Mouse (Mus musculus): Measurements from ENCODE around the gene Eif4h. TPM values are rescaled to one million over a fixed set of nuclear protein-coding genes. Genes with fewer than 3 reads are reported as not detected.

The Eif4h gene
- polyA plus RNA-seq, 1 experiment from 2014 or later: 343 TPM

DNA sequence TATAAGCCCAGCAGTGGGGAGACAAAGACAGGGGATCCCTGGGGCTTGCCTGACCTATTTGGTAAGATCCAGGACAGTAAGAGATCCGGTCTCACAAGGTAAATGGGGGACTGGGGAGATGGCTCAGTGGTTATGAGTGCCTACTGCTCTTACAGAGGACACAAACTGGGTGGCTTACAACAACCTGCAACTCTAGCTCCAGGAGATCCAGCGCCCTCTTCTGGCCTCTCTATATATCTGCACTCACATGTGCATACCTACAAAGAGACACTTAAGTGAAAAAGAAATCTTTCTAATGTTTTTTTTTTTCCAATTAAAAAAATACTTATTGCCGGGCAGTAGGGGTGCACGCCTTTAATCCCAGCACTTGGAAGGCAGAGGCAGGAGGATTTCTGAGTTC lies 7.2 kb upstream of the Eif4h start:
- Histone ChIP-seq H3K36me3 (replicated peaks) (no peaks in the 10 kb centered on the region), H3K9me3 (no peaks in the 10 kb centered on the region), H3K9ac (no peak overlapping the region), H3K27me3 (replicated peaks) (no peaks in the 10 kb centered on the region), H3K4me3 (no peak overlapping the region), H3K4me2 (no peak overlapping the region), H3K27ac (no peak overlapping the region), H3K4me1 (no peaks in the 10 kb centered on the region)
- ATAC-seq (replicated peaks): no peak
- WGBS: 76% methylated on average over 4 of the region's 4 CpGs

DNA sequence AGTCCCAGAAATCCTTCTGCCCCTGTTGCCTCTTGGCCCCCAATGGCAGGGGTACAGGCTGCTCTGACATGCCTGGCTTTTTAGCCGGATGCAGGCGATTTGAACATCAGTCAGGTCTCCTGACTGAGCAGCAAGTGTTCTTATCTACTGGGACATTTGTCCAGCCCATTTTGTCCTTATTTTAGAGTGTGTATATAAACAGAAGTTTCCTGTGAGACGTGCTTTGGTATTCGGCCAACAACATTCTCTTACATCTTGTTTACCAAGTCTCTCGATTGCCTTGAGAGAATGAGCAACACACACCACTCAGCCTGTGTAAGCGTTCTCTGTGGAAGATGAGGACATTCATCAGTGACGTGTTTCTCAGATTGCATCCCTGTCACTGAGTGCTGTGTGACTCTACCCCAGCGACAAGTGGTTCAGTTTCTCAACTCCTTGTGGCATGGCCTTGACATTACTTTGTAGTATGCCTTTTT lies 5.4 kb upstream of the Eif4h start:
- Histone ChIP-seq H3K27me3 (replicated peaks) (no peaks in the 10 kb centered on the region), H3K9me3 (no peaks in the 10 kb centered on the region), H3K36me3 (replicated peaks) (no peaks in the 10 kb centered on the region), H3K4me2 (no peak overlapping the region), H3K9ac (no peak overlapping the region), H3K4me3 (no peak overlapping the region), H3K4me1 (0 out of 2 replicates have a peak, but pooled peaks cover 2% of the 10 kb centered on the region), H3K27ac (no peak overlapping the region)
- no peak for ATAC-seq (replicated peaks)
- WGBS: 79% methylated on average over 8 of the region's 8 CpGs

DNA sequence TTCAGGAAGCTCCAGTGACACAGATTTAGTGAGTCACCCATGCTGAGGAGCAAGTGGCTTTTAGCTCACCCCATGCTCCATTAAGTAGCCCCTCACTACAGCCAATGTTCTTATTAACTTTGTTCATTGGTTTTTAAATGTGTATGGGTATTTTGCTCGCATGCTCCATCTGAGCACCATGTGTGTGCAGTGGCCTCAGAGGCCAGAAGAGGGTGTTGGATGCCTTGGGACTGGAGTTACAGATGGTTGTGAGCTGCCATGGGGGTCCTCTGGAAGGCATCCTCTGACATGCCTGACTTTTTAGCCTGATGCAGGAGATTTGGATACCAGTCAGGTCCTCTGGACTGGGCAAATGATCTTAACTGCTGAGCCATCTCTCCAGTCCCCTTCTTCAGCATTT lies 4.8 kb upstream of the Eif4h start:
- Histone ChIP-seq H3K9ac (no peak overlapping the region), H3K36me3 (replicated peaks) (no peaks in the 10 kb centered on the region), H3K4me1 (0 out of 2 replicates have a peak, but pooled peaks cover 3% of the 10 kb centered on the region), H3K9me3 (no peaks in the 10 kb centered on the region), H3K27ac (no peak overlapping the region), H3K4me2 (no peak overlapping the region), H3K27me3 (replicated peaks) (no peaks in the 10 kb centered on the region), H3K4me3 (no peak overlapping the region)
- ATAC-seq (replicated peaks): no peak
- 79% methylated on average over 1 of the region's 1 CpGs for WGBS

DNA sequence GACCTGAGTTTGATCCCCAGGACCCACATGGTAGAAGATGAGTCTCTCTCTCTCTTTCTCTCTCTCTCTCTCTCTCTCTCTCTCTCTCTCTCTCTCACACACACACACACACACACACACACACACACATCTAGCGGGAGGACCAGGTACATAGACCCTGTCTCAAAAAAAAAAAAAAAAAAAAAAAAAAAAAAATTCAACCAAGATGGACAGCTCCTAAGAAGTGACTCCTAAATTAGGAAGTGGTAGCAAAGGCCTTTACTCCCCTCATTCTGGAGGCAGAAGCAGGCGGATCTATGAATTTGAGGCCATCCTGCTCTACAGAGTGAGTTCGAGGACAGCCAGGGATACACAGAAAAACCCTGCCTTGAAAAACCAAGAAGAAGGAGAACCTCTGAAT lies 1.1 kb upstream of the Eif4h start:
- Histone ChIP-seq H3K36me3 (replicated peaks) (no peaks in the 10 kb centered on the region), H3K4me2 (no peak overlapping the region), H3K4me3 (no peak overlapping the region), H3K27me3 (replicated peaks) (no peaks in the 10 kb centered on the region), H3K9ac (no peak overlapping the region), H3K9me3 (no peaks in the 10 kb centered on the region), H3K4me1 (peaks cover 13% of the 10 kb centered on the region), H3K27ac (no peak overlapping the region)
- WGBS: 91% methylated on average over 3 of the region's 3 CpGs
- ATAC-seq (replicated peaks): no peak

DNA sequence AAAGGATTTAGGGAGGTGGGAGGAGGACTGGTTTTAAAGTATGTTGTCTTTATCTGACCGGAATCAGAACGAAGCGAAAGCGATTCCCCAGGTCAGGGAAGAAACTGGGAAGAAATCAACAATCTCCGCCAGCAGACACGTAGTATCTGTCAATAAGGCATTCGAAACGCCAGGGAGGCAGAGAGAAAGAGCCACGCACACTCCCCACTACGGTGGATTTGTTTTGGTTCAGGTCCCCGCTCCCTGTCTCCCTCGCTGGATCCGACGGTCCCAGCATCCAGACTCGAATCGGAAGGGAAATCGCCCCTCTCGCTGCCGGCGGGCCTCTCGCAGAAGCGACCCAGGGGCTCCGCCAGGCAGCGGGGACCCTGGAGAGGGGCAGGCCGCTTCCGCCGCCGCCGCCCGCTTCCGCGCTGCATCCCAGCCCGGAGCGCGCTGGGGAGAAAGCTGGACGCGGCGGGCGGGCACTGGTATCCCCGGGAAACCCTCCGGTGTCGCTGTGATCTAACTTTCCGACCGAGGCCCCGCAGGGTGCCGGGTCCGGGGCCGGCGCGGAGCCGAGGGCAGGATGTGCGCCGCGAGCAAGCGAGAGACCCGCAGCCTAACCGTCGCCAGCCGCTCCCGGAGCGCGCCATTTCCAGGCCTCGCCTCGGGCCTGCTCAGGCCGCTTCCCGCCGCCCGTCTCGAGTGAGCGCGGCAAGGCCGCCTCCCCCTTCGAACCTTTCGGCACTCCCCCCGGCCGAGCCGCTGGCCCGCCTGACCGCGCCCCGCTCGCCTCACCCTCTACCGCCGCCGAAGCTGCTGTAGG lies 625 bp downstream of the Eif4h start:
- WGBS: under 1% methylated on average over 75 of the region's 85 CpGs
- Histone ChIP-seq H3K36me3 (replicated peaks) (no peaks in the 10 kb centered on the region), H3K4me2 (peak overlapping the region; percentile 60), H3K4me3 (peak overlapping the region; percentile 96), H3K27me3 (replicated peaks) (no peaks in the 10 kb centered on the region), H3K9me3 (no peaks in the 10 kb centered on the region), H3K4me1 (peaks cover 13% of the 10 kb centered on the region), H3K9ac (peak overlapping the region; percentile 99), H3K27ac (peak overlapping the region; percentile 95)
- ATAC-seq (replicated peaks): peak; percentile 86

DNA sequence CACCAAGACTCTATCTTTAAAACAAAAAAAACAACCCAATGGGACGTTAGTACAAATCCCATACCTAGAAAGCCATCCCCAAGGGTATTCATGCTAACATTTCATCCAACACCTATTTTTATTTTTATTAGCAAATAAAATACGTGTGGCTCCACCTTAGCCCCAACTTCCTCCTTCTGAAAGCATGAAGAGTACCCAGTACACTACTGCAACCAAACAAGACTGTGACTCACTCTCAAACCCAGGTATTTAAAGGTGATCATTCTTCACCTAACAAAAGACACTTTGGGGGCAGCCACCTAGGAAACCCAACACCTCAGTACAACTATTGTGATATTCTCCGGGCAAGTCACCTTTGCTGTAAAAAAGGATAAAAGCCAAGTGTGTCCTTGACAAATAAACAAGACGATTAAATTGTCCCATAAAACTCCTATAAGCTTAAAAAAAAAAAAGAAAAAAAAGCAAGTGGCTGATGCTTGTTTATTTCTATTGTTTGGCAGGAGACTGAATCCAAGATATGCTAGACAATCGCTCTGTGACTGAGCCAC lies 1.4 kb downstream of the Eif4h start:
- H3K4me3 ChIP-seq: peak overlapping the region; percentile 96
- H3K36me3 ChIP-seq (replicated peaks): no peaks in the 10 kb centered on the region
- no peaks in the 10 kb centered on the region for H3K27me3 ChIP-seq (replicated peaks)
- no peaks in the 10 kb centered on the region for H3K9me3 ChIP-seq
- H3K4me2 ChIP-seq: peak overlapping the region; percentile 60
- peak overlapping the region; percentile 99 for H3K9ac ChIP-seq
- 33% methylated on average over 5 of the region's 5 CpGs for WGBS
- ATAC-seq (replicated peaks): no peak
- peaks cover 18% of the 10 kb centered on the region for H3K4me1 ChIP-seq
- peak overlapping the region; percentile 95; the same call in 1 of the 2 replicates for H3K27ac ChIP-seq

DNA sequence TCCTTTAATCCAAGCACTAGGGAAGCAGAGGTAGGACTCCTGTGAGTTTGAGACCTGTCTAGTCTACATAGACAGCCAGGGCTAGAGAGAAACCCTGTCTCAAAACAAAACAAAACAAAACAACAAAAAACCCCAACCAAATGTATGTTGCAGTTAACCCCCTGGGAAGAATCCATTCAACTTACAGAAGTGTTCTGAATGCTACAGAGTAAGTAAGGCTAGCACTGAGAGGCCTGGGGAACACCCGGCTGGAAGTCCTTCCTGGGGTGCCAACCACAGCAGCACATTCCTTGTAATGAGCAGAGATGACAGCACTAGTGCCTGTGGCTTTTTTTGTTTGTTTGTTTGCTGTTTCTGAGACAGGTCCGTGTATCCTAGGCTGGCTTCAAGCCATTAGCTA lies 6.4 kb downstream of the Eif4h start:
- H3K4me1 ChIP-seq: peaks cover 13% of the 10 kb centered on the region
- WGBS: 71% methylated on average over 2 of the region's 2 CpGs
- H3K9me3 ChIP-seq: no peaks in the 10 kb centered on the region
- no peak overlapping the region for H3K27ac ChIP-seq
- no peak overlapping the region for H3K4me2 ChIP-seq
- H3K4me3 ChIP-seq: no peak overlapping the region
- no peaks in the 10 kb centered on the region; the same call in 1 of the 2 replicates for H3K36me3 ChIP-seq (replicated peaks)
- H3K27me3 ChIP-seq (replicated peaks): no peaks in the 10 kb centered on the region
- no peak overlapping the region for H3K9ac ChIP-seq
- no peak for ATAC-seq (replicated peaks)

DNA sequence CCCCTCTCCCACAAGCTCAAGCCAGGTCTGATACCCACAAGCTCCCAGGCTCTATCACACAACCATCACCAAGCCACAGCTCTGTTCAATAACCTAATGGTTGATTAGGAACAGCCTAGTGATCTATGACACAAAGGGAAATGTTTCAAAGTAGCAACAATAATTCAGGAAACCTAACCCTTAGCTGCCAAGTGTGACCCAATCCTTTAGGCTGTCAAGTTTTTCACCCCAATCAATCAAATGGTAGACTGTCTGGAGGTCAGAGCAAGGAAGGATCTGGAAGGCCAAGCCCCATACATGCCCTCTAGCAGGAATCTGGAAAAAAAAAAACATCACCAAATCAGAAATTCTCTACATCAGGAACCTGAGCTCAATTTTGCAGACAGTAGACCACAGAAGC lies 8.5 kb downstream of the Eif4h start:
- Histone ChIP-seq H3K36me3 (replicated peaks) (peaks cover 13% of the 10 kb centered on the region), H3K4me3 (no peak overlapping the region), H3K27me3 (replicated peaks) (no peaks in the 10 kb centered on the region), H3K9me3 (no peaks in the 10 kb centered on the region), H3K4me2 (no peak overlapping the region), H3K9ac (no peak overlapping the region), H3K27ac (no peak overlapping the region), H3K4me1 (peaks cover 7% of the 10 kb centered on the region)
- ATAC-seq (replicated peaks): no peak

DNA sequence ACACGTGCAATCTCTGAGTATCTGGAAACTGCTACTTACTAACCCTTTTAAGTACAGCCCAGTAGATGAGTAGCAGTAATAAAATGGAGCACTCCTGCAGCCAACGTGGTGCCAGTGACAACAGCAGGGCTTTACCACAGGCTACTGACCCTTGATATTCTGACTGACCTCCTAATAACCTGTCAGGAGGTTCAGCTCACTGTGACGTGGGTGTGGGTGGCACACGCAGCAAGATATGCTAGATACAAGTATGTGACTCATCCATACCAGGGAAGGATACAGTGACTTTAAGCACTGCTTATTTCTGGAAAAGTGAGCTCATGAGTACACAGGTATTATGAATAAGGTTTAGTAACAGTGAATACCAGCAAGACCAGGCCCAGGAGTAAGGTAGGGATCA lies 9.8 kb downstream of the Eif4h start:
- Histone ChIP-seq H3K27ac (no peak overlapping the region), H3K4me2 (no peak overlapping the region), H3K27me3 (replicated peaks) (no peaks in the 10 kb centered on the region), H3K9me3 (no peaks in the 10 kb centered on the region), H3K36me3 (replicated peaks) (peaks cover 27% of the 10 kb centered on the region), H3K9ac (no peak overlapping the region), H3K4me3 (no peak overlapping the region), H3K4me1 (peaks cover 7% of the 10 kb centered on the region)
- ATAC-seq (replicated peaks): no peak
- 86% methylated on average over 4 of the region's 4 CpGs for WGBS

DNA sequence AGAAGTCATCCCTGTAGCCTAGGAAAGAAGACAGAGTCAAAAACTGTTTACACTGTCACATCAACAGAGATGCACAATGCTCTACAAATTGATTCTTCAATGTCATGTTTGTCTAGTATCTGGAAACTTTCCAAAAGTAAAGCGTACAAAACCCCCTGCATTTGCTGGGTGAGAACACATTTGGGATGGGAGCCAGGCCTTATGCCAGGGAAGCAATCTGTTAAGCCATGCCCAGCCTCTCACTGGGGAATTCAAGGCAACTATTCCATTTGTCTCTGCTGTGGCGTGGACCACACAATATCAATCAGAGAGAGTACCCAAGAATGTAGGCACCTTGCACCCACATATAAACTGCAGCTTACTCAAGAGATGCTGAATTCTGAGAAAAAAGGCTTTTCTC lies 17.2 kb downstream of the Eif4h start:
- H3K9me3 ChIP-seq: no peaks in the 10 kb centered on the region
- H3K4me2 ChIP-seq: no peak overlapping the region
- WGBS: 69% methylated on average over 2 of the region's 2 CpGs
- H3K27ac ChIP-seq: no peak overlapping the region
- ATAC-seq (replicated peaks): no peak
- H3K9ac ChIP-seq: no peak overlapping the region
- no peaks in the 10 kb centered on the region for H3K4me1 ChIP-seq
- no peaks in the 10 kb centered on the region for H3K27me3 ChIP-seq (replicated peaks)
- H3K4me3 ChIP-seq: no peak overlapping the region
- peaks cover 78% of the 10 kb centered on the region for H3K36me3 ChIP-seq (replicated peaks)

DNA sequence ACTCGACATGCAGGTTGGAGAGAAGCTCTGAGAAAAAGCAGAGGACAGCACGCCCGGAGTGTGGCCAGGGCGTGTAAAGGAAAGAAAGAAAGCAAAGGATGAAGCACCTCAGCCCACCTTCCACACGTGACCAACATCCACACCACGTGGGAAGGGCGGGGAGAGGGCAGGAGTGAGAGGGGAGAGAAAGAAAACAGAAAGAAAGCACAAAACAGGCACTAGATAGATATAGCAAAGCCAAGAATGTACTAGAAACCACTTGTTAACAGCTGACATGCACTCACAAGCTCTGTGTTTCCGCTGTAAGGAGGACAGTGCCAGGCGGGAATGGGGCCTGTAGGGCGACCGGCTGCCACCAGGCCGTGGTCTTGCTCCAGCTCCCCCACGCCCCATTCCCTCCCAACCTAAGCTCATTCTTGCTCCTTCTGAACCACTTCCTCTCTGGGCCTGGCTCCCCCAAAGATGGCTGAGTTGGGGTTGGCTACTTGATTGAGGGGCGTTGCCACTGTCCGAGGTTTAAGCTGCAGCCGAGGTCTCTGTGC lies 18.1 kb downstream of the Eif4h start:
- Histone ChIP-seq H3K4me3 (no peak overlapping the region), H3K27me3 (replicated peaks) (no peaks in the 10 kb centered on the region), H3K36me3 (replicated peaks) (peaks cover 71% of the 10 kb centered on the region), H3K4me2 (no peak overlapping the region), H3K4me1 (no peaks in the 10 kb centered on the region), H3K9me3 (no peaks in the 10 kb centered on the region), H3K9ac (no peak overlapping the region), H3K27ac (no peak overlapping the region)
- ATAC-seq (replicated peaks): no peak
- WGBS: 90% methylated on average over 16 of the region's 16 CpGs

DNA sequence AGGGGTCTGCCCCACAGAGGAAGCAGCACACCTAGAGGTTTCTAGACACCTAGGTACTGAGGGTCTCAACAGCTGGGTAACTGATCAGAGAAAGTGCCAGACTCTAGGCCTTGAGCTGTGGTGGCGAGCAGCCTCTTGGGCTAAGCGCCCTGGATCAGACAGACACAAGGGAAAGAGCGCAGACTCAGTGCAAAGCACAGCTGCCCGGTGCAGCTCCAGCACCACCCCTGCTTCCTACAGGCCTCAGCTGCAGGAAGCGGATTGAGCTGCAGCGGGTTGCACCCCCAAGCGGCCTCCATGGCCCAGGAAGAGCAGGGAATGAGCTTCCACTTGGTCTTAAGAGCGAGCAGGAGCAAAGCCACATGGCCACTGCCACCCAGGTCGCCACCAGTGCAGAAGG lies 18.8 kb downstream of the Eif4h start:
- Histone ChIP-seq H3K36me3 (replicated peaks) (peaks cover 64% of the 10 kb centered on the region), H3K4me3 (no peak overlapping the region), H3K4me2 (no peak overlapping the region), H3K27me3 (replicated peaks) (no peaks in the 10 kb centered on the region), H3K4me1 (no peaks in the 10 kb centered on the region), H3K9ac (no peak overlapping the region), H3K9me3 (no peaks in the 10 kb centered on the region), H3K27ac (no peak overlapping the region)
- 93% methylated on average over 9 of the region's 9 CpGs for WGBS
- ATAC-seq (replicated peaks): no peak

DNA sequence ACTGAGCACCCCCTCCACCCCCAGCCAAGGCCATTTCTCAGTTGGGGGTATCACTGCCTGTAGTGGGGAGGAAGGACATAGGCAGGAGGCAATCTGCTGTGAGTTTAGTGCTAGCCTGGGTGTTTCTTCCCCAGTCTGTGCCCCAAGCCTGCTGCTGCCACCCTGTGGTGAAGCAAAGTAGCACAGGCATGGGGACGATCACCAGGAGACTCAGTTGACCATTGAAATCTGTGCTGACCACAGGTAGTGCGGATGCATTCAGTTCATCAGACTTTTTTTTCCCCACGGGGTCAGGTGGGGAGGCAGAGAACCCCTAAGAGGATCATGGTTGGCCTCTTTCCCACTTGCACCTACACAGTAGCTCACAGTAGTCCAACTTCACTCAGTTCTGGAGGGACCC lies 22.2 kb downstream of the Eif4h start:
- no peak overlapping the region for H3K9ac ChIP-seq
- H3K4me1 ChIP-seq: no peaks in the 10 kb centered on the region
- H3K27ac ChIP-seq: no peak overlapping the region
- H3K27me3 ChIP-seq (replicated peaks): no peaks in the 10 kb centered on the region
- no peak overlapping the region for H3K4me2 ChIP-seq
- peaks cover 40% of the 10 kb centered on the region for H3K36me3 ChIP-seq (replicated peaks)
- H3K9me3 ChIP-seq: no peaks in the 10 kb centered on the region
- no peak overlapping the region for H3K4me3 ChIP-seq
- no peak for ATAC-seq (replicated peaks)
- WGBS: 57% methylated on average over 3 of the region's 3 CpGs
